Mouse (Mus musculus): ENCODE results near the gene Preb. TPM values are rescaled to one million over a fixed set of nuclear protein-coding genes. Genes with fewer than 3 reads are reported as not detected.

Gene Preb
- polyA plus RNA-seq, 1 experiment, result 43.7 TPM

DNA sequence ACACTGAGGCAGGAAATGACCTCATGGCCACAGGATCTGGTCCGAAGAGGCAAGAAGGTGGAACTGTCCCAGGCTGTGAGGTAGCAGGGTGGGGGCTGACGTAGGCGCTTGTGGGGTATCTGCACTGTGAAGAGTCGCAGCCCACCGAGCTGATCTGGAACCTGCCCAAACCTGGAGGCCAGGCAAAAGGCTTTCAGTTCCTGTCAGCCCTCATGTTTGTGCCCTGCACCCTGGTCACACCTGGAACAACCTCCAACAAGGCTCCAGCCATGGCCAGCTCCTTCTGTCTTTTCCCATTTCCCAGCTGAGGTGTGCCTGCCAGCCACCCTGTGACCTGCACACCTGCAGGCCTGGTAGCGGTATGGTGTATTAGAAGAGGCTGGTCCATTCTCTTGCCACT lies 2.3 kb downstream of the Preb start:
- no peak for TF ChIP-seq GATA1 (IDR thresholded peaks at IDR 0.05; ENCODE audit: borderline replicate concordance, low read length)
- TF ChIP-seq FLI1 (IDR thresholded peaks at IDR 0.05; ENCODE audit: low read length), result no peak
- Histone ChIP-seq H3K4me3 (replicated peaks) (peak overlapping the region; percentile 66), H3K4me1 (peaks cover 64% of the 10 kb centered on the region), H3K27me3 (replicated peaks) (no peaks in the 10 kb centered on the region), H3K36me3 (replicated peaks; ENCODE audit: low read length) (peaks cover 51% of the 10 kb centered on the region), H3K9me3 (no peaks in the 10 kb centered on the region)

DNA sequence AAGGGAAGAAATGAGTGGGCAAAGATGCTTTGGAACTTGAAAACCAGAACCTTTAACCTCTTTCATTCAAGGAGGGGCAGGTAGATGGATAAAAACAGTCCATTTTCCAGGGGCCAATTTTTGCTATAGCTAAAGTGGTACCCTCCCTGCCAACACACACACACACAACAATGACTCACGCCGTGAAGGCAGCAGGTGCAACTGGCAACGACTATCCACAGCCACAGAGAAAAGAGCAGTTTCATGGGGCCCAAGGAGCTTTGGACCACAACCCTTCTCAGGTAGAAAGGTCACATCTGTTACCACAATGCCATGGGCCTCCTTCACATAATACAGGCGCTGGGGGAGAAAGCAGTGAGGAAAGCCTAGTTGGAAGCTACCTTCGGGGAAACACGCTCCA lies 4.4 kb downstream of the Preb start:
- TF ChIP-seq FLI1 (IDR thresholded peaks at IDR 0.05; ENCODE audit: low read length), result no peak
- no peak for TF ChIP-seq GATA1 (IDR thresholded peaks at IDR 0.05; ENCODE audit: borderline replicate concordance, low read length)
- Histone ChIP-seq H3K36me3 (replicated peaks; ENCODE audit: low read length) (peaks cover 66% of the 10 kb centered on the region), H3K4me1 (peaks cover 62% of the 10 kb centered on the region), H3K4me3 (replicated peaks) (no peak overlapping the region), H3K9me3 (no peaks in the 10 kb centered on the region), H3K27me3 (replicated peaks) (no peaks in the 10 kb centered on the region)

DNA sequence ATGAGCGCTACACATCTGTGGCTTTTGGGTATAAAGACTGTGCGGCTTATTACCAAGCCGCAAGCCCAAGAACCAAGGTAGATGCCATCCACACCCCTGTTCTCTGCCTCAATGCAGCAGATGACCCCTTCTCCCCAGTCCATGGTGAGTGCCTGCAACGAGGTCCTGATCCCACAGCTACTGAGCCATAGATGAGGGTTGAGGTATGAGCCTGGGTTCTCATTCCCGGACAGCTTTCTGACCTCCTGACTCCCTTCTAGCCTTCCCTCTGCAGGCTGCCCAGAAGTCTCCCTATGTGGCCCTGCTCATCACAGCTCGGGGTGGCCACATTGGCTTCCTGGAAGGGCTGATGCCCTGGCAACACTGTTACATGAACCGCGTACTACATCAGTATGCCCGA lies 5.6 kb downstream of the Preb start:
- Histone ChIP-seq H3K4me1 (peaks cover 68% of the 10 kb centered on the region), H3K36me3 (replicated peaks; ENCODE audit: low read length) (peaks cover 66% of the 10 kb centered on the region), H3K27me3 (replicated peaks) (no peaks in the 10 kb centered on the region), H3K9me3 (no peaks in the 10 kb centered on the region), H3K4me3 (replicated peaks) (no peak overlapping the region)
- no peak for TF ChIP-seq FLI1 (IDR thresholded peaks at IDR 0.05; ENCODE audit: low read length)
- TF ChIP-seq GATA1 (IDR thresholded peaks at IDR 0.05; ENCODE audit: borderline replicate concordance, low read length), result no peak

DNA sequence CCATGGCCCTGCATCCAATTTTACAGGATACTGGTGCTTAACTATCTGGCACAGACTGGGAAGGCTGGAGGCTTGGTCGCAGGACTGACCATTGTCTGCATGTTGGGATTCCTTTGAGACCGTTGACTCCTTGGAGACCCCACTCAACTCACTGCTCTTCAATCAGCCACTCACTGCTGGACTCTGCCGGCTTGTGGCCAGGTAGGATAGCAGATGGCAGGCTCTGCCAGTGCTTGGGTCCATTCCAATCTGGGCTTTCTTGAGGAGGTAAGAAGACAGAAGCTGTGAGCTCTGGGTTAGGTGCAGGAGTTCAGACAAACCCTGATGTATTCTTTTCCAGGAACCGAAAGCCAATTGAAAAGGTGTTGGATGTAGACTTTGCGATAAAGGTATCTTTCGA lies 6.1 kb downstream of the Preb start:
- Histone ChIP-seq H3K9me3 (no peaks in the 10 kb centered on the region), H3K4me1 (peaks cover 68% of the 10 kb centered on the region), H3K27me3 (replicated peaks) (no peaks in the 10 kb centered on the region), H3K4me3 (replicated peaks) (no peak overlapping the region), H3K36me3 (replicated peaks; ENCODE audit: low read length) (peaks cover 66% of the 10 kb centered on the region)
- TF ChIP-seq GATA1 (IDR thresholded peaks at IDR 0.05; ENCODE audit: borderline replicate concordance, low read length), result no peak
- TF ChIP-seq FLI1 (IDR thresholded peaks at IDR 0.05; ENCODE audit: low read length), result no peak

DNA sequence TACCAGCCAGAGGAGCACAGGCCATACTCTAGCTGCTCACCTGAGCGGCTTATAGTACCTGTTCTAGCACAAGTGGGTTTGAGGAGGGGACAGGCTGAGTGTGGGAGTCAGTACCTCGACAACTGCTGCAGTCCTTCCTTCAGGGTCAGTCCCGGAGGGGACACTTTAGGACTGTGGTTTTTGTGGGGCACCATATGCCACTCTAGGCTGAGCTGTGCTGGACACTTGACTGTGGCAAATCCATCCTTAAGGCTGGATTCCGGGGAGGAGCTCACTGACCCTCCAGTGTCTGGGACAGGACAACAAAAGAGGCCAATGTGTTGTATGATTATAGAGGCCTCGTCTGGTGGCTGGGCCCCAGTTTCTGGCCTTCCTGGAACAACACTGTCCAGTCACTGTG lies 7.6 kb downstream of the Preb start:
- Histone ChIP-seq H3K4me3 (replicated peaks) (no peak overlapping the region), H3K9me3 (no peaks in the 10 kb centered on the region), H3K4me1 (peaks cover 58% of the 10 kb centered on the region), H3K27me3 (replicated peaks) (no peaks in the 10 kb centered on the region), H3K36me3 (replicated peaks; ENCODE audit: low read length) (peaks cover 52% of the 10 kb centered on the region)
- no peak for TF ChIP-seq GATA1 (IDR thresholded peaks at IDR 0.05; ENCODE audit: borderline replicate concordance, low read length)
- no peak for TF ChIP-seq FLI1 (IDR thresholded peaks at IDR 0.05; ENCODE audit: low read length)

DNA sequence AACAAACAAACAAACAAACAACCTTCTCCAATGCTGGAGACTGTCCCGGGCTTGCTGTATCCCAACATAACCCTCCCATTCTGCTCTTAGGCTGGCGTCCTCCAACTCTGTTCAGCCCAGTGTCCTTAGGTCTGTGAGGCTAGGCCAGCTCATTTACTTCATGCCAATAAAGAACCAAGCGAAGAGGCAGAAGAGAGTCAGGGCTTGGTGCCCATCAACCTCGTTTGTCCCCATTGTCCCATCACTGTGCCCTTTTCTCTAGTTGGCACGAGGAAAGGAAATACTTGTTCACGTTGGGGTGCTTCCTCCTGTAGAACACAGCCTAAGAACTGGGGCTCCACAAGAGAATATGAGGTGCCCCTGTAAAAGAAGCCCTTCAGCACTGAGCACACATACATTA lies 8.5 kb downstream of the Preb start:
- H3K36me3 ChIP-seq (replicated peaks; ENCODE audit: low read length), result peaks cover 48% of the 10 kb centered on the region
- no peak overlapping the region for H3K4me3 ChIP-seq (replicated peaks)
- H3K9me3 ChIP-seq, result no peaks in the 10 kb centered on the region
- peaks cover 56% of the 10 kb centered on the region for H3K4me1 ChIP-seq
- peaks cover 4% of the 10 kb centered on the region for H3K27me3 ChIP-seq (replicated peaks)
- TF ChIP-seq GATA1 (IDR thresholded peaks at IDR 0.05; ENCODE audit: borderline replicate concordance, low read length) (no peak), FLI1 (IDR thresholded peaks at IDR 0.05; ENCODE audit: low read length) (no peak)

DNA sequence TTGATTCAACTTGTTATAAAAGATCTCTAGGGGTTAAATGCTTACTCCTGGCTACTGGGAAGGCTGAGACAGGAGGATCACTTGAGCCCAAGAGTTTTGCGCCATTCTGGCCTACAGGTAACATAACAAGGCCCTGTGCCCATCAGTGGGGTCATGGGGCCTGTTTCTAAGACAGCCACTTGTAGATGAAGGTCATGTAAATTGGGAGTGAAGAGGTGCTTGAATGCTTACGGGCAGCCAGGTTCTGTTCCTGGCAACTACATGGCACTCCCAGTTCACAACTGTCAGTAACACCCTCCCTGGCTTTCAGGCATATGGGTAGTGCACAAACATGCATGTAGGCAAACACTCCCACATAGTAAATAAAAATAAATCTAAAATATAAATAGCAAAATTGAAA lies 9.2 kb downstream of the Preb start:
- Histone ChIP-seq H3K36me3 (replicated peaks; ENCODE audit: low read length) (peaks cover 45% of the 10 kb centered on the region), H3K27me3 (replicated peaks) (peaks cover 8% of the 10 kb centered on the region), H3K9me3 (no peaks in the 10 kb centered on the region), H3K4me1 (peaks cover 54% of the 10 kb centered on the region), H3K4me3 (replicated peaks) (peak overlapping the region; percentile 23)
- TF ChIP-seq GATA1 (IDR thresholded peaks at IDR 0.05; ENCODE audit: borderline replicate concordance, low read length) (no peak), FLI1 (IDR thresholded peaks at IDR 0.05; ENCODE audit: low read length) (no peak)

DNA sequence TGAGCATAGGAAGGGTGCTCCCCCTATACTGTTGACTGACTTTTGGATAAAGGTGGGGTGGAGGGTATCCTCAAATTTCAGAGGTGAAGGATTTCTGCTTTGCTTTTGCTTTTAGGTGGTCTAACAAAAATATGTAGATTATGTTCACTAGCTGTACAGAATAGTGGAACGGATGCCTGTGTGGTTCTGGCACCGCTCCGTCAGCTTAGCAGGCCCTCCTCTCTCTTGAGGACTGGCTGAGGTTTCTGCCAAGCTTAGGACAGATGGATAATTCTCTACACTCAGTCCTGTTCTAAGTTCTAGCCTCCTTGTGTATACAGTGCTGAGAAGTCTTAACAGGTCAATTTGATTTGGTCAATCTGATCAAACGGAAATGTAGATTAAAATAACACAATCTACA lies 9.7 kb downstream of the Preb start:
- TF ChIP-seq FLI1 (IDR thresholded peaks at IDR 0.05; ENCODE audit: low read length) (no peak), GATA1 (IDR thresholded peaks at IDR 0.05; ENCODE audit: borderline replicate concordance, low read length) (no peak)
- Histone ChIP-seq H3K4me3 (replicated peaks) (peak overlapping the region; percentile 96), H3K27me3 (replicated peaks) (peaks cover 13% of the 10 kb centered on the region), H3K4me1 (peaks cover 55% of the 10 kb centered on the region), H3K9me3 (no peaks in the 10 kb centered on the region), H3K36me3 (replicated peaks; ENCODE audit: low read length) (peaks cover 40% of the 10 kb centered on the region)

DNA sequence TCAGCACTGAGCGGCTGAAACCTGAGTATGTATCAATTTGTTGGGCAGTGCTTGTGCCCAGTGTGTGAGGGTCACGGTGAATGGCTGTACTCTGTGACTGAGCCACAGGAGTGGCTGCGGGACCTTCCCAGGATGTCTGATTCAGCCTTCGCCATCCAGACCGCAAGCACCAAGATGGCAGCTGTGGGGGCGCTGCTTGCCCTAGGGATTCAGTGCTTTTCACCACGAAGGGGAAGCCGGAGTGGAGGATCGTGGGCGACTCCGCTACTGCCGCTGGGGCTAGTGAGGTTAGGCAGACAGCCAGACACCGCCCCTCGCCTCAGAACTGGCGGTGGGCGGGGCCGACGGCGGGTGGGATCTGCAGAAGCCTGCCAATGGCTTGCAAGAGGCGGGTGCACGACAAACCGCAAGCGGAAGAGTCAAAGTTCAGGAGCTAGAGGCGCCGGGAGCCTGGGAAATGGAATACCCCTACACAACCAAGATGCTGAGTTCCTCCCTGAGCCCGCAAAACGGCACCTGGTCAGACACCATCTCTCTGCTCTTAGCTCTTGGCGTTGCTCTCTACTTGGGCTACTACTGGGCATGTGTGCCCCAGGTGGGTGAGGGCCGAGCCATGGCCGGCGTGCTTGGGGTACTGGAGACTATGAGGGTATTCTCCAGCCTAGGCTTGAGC lies 10.4 kb downstream of the Preb start:
- TF ChIP-seq FLI1 (IDR thresholded peaks at IDR 0.05; ENCODE audit: low read length) (no peak), GATA1 (IDR thresholded peaks at IDR 0.05; ENCODE audit: borderline replicate concordance, low read length) (no peak)
- Histone ChIP-seq H3K27me3 (replicated peaks) (peaks cover 19% of the 10 kb centered on the region), H3K9me3 (no peaks in the 10 kb centered on the region), H3K36me3 (replicated peaks; ENCODE audit: low read length) (peaks cover 33% of the 10 kb centered on the region), H3K4me3 (replicated peaks) (peak overlapping the region; percentile 96), H3K4me1 (peaks cover 57% of the 10 kb centered on the region)

DNA sequence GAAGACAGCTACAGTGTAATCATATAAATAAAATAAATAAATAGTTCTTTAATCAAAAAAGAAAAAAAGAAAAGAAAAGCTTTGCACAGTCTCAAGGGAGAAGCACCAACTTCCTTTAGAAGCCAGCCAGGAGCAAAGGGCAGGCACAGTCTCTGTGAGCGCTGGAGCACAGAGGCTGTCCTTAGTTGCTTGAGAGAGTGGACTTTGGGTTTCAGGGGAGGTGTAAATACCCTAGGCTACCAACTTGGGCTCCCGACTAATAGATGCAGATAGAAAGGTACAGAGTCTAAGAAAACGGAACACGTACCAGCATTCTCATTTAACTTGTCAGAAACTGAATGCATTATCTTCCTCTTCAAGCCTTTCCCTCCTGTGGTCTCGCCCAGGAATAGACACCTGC lies 11.5 kb downstream of the Preb start:
- Histone ChIP-seq H3K36me3 (replicated peaks; ENCODE audit: low read length) (peaks cover 22% of the 10 kb centered on the region), H3K4me3 (replicated peaks) (peak overlapping the region; percentile 96), H3K27me3 (replicated peaks) (peaks cover 25% of the 10 kb centered on the region), H3K4me1 (peaks cover 57% of the 10 kb centered on the region), H3K9me3 (no peaks in the 10 kb centered on the region)
- TF ChIP-seq GATA1 (IDR thresholded peaks at IDR 0.05; ENCODE audit: borderline replicate concordance, low read length) (no peak), FLI1 (IDR thresholded peaks at IDR 0.05; ENCODE audit: low read length) (no peak)
